Mouse (Mus musculus) ES-Bruce4 (cell line): ENCODE results near the gene Spty2d1. TPM values are rescaled to one million over a fixed set of nuclear protein-coding genes. Genes with fewer than 3 reads are reported as not detected.
"Not testable (repeated sequence)": the region's sequence is repeated elsewhere in the genome, so short reads cannot be mapped to it uniquely, and the experiment has no call there.

ENCODE experiments used
- H3K27ac ChIP-seq: 2 replicates; pipeline ENCODE4 v1.5.1; 2012; ENCODE audit warnings: low read length, inconsistent platforms; ENCODE audit not compliant: insufficient read depth
- H3K27me3 ChIP-seq: 2 replicates; pipeline ENCODE4 v1.6.1; 2012; ENCODE audit warnings: mild to moderate bottlenecking, low read length, inconsistent platforms; ENCODE audit not compliant: control insufficient read depth, poor library complexity, insufficient read depth, severe bottlenecking
- H3K36me3 ChIP-seq: 2 replicates; pipeline ENCODE4 v1.6.1; 2012; ENCODE audit warnings: inconsistent platforms, mild to moderate bottlenecking, low read length, moderate library complexity; ENCODE audit not compliant: control insufficient read depth, poor library complexity, insufficient read depth, severe bottlenecking
- H3K4me1 ChIP-seq: one replicate; pipeline ENCODE4 v1.8.1; 2011; ENCODE audit warnings: low read length; ENCODE audit not compliant: control insufficient read depth, insufficient read depth
- H3K4me3 ChIP-seq: 2 replicates; pipeline ENCODE4 v1.5.1; 2011; ENCODE audit warnings: low read depth, mild to moderate bottlenecking, low read length
- H3K9ac ChIP-seq: 2 replicates; pipeline ENCODE4 v1.6.1; 2012; ENCODE audit warnings: low read depth, mild to moderate bottlenecking, inconsistent platforms; ENCODE audit not compliant: poor library complexity, severe bottlenecking
- H3K9me3 ChIP-seq: replicated peaks from 2 replicates; pipeline ENCODE4 v1.6.1; 2012; ENCODE audit warnings: mild to moderate bottlenecking, low read length, inconsistent platforms; ENCODE audit not compliant: control insufficient read depth, poor library complexity, insufficient read depth, severe bottlenecking
- CTCF ChIP-seq: IDR thresholded peaks from one replicate; pipeline ENCODE4 v1.8.1; 2011; ENCODE audit warnings: low read depth, low read length
- EP300 ChIP-seq: IDR thresholded peaks from 2 replicates; pipeline ENCODE4 v1.6.1; 2011; ENCODE audit warnings: low read depth, low read length; ENCODE audit not compliant: insufficient read depth
- POLR2A ChIP-seq: IDR thresholded peaks from one replicate; pipeline ENCODE4 v1.8.1; 2011; ENCODE audit warnings: low read length; ENCODE audit not compliant: insufficient read depth
- polyA plus RNA-seq: library from polyadenylated mRNA; stranded (reverse); fragments of >200 nt; gene quantifications from 2 replicates; pipeline ENCODE4 v1.2.4, GENCODE M21; 2011; ENCODE audit warnings: low read depth; ENCODE audit not compliant: missing spikeins, insufficient read depth, insufficient read length

Gene Spty2d1
- polyA plus RNA-seq, 1 experiment, result 18.0 TPM

GRCm38 (mm10) chr7:46999983-47000643 is 8.1 kb downstream of the Spty2d1 start:
- Histone ChIP-seq H3K36me3 (peaks cover 35% of the 10 kb centered on the region), H3K9ac (no peak overlapping the region), H3K4me3 (no peak overlapping the region), H3K4me1 (peaks cover 4% of the 10 kb centered on the region), H3K27me3 (no peaks in the 10 kb centered on the region), H3K27ac (no peak overlapping the region), H3K9me3 (no peaks in the 10 kb centered on the region)
- TF ChIP-seq POLR2A (no peak), CTCF (no peak), EP300 (no peak)

DNA sequence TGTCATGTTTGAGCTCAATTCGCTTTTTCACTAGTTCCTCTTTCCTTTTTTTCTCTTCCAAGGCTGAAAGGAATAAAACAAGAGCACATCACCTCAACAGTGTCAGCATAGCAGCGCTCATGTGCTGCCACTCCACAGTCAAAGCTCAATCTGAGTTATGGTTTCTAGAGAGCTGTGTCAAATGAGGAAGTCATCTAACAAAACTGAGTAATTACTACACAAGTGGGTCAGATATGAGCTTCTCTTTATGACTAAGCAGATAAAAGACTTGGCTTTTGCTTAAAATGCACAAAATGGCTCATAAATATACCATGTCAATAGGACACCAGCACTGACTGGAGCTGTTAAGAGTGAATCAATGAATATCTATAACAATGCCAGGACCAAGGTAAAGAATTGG is 9.3 kb downstream of the Spty2d1 start:
- Histone ChIP-seq H3K9ac (no peak overlapping the region), H3K27ac (no peak overlapping the region), H3K36me3 (peaks cover 46% of the 10 kb centered on the region), H3K9me3 (no peaks in the 10 kb centered on the region), H3K27me3 (no peaks in the 10 kb centered on the region), H3K4me1 (peaks cover 4% of the 10 kb centered on the region), H3K4me3 (no peak overlapping the region)
- TF ChIP-seq EP300 (no peak), CTCF (no peak), POLR2A (no peak)

DNA sequence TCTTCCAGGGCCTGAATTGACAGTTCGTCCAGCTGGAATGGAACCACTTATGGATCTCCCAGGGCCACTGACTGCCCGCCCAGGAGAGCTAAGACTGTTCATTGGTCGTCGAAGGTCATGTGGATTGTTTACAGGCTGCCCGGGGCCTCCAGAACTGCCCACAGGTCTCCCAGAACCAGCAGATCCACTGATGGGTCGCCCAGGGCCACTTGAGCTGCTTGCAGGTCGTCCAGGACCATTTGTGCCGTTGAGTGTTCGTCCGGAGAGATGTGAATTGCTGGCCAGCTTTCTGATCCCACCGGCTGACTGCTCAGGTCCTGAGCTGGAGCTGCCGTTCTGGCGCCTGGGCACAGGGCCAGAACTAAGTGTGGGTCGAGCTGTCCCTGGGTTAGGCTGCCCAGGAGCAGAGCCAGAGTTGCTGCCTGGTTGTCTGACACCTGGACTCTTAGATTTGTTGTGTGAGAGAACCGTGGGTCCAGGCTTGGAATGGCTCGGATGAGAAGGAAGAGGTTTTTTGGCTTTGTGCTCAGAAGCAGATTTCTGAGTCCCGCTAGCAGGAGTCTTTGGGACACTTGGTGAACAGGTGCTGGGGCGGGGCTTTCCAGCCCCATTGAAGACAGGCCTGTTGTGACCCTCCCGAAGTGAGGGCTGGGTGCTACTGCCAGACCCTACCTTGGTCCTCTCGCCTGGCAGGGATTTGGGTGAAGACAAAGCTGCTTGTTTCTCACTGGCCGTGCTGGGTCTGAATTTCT is 10.4 kb downstream of the Spty2d1 start:
- Histone ChIP-seq H3K9me3 (no peaks in the 10 kb centered on the region), H3K27me3 (no peaks in the 10 kb centered on the region), H3K4me3 (no peak overlapping the region), H3K36me3 (peaks cover 56% of the 10 kb centered on the region), H3K9ac (no peak overlapping the region), H3K4me1 (no peaks in the 10 kb centered on the region), H3K27ac (no peak overlapping the region)
- TF ChIP-seq POLR2A, result no peak
- TF ChIP-seq EP300, result no peak
- no peak for TF ChIP-seq CTCF

DNA sequence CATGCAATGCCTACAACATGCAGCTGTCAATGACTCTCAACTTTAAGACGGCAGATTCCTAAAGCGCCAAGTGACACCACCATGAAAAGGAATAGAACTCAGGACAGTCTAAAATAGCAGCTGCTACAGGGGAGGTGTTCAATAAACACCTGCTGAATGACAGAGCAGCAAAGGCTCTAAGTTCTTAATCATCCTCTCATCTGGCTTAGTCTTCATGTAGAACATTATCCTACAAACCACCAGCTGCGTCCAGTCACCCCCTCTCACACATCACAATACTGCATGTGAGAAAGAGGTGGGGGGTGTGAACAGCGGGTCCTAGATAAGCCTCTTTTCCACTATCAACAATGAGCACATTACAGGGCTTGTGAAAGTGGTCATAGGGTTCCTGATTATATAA is 11.2 kb downstream of the Spty2d1 start:
- Histone ChIP-seq H3K36me3 (peaks cover 58% of the 10 kb centered on the region), H3K4me3 (no peak overlapping the region), H3K27me3 (no peaks in the 10 kb centered on the region)

DNA sequence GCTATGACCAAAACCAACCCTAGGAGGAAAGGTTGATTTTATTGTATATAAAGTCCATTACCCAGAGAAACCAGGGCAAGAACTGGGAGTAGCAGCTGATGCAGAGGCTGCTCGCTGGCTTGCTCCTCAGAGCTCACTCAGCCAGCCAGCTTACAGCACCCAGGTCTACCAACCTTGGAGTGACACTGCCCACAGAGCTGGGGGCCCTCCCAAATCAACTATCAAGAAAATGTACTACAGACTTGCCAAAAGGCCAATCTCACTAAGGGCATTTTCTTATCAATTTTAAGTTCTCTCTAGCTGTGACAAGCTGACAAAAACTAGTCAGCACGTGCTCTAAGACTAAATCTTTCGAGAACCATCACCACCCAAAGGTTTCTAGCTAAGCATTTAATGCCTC is 12.7 kb downstream of the Spty2d1 start:
- Histone ChIP-seq H3K4me1 (no peaks in the 10 kb centered on the region), H3K9me3 (no peaks in the 10 kb centered on the region), H3K27me3 (no peaks in the 10 kb centered on the region), H3K4me3 (no peak overlapping the region), H3K27ac (no peak overlapping the region), H3K36me3 (peaks cover 61% of the 10 kb centered on the region), H3K9ac (no peak overlapping the region)
- no peak for TF ChIP-seq EP300
- TF ChIP-seq CTCF, result no peak
- TF ChIP-seq POLR2A, result no peak

More for the DNA sequence above, 11.2 kb downstream of the Spty2d1 start:
- Histone ChIP-seq H3K9ac (no peak overlapping the region), H3K27ac (no peak overlapping the region), H3K4me1 (no peaks in the 10 kb centered on the region), H3K9me3 (no peaks in the 10 kb centered on the region)
- TF ChIP-seq EP300 (no peak), POLR2A (no peak), CTCF (no peak)

- Histone ChIP-seq H3K4me3 (no peak overlapping the region), H3K27ac (no peak overlapping the region), H3K36me3 (peaks cover 50% of the 10 kb centered on the region), H3K27me3 (no peaks in the 10 kb centered on the region), H3K9ac (no peak overlapping the region), H3K4me1 (no peaks in the 10 kb centered on the region), H3K9me3 (no peaks in the 10 kb centered on the region)
- TF ChIP-seq POLR2A (no peak), EP300 (no peak), CTCF (no peak)
Measured at GRCm38 (mm10) chr7:46993079-46993478, 15.1 kb downstream of the Spty2d1 start.

DNA sequence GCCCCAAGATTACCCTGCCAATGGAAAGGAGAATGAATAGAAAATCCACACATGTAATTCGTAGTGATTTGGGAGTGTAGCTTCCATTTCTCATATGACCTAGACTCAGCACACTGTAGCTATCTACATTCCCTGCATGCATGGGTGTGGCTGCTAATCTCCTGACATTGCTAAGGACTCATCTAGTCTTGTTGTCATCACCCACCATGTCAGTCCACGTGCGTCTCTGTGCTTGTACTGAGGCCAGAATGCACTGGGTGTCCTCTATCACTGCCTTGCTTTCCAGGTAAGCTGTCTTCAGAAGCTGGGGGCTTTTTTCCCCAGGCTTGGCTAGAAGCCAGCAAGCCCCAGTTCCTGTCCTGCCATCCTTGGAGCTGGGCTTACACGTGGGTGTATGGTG is 18.8 kb downstream of the Spty2d1 start:
- not testable (repeated sequence) for H3K4me1 ChIP-seq, H3K27me3 ChIP-seq, H3K4me3 ChIP-seq, H3K9me3 ChIP-seq, H3K9ac ChIP-seq, H3K27ac ChIP-seq
- peaks cover 20% of the 10 kb centered on the region for H3K36me3 ChIP-seq
